ENCODE assay signal across 26 mouse cellular contexts in genomic region chr16:10536323-10536722, GRCm38 (mm10). TPM values are rescaled to one million over a fixed set of nuclear protein-coding genes. Genes with fewer than 3 reads are reported as not detected.
DNase-seq lines count a peak whose midpoint lies in the region; ATAC-seq lines count a peak whose summit lies in the region.
"Had no signal": no experiment of that assay in that cellular context is flagged by ENCODE, and none has a peak within 500 bp of the region (broad histone marks: within the 10 kb centered on the region; RNA-seq: fewer than 3 reads in every experiment).

No protein-coding gene starts in this region.

- no peak for ATAC-seq in megakaryocyte, adult 5-6 weeks (ENCODE audit: poor library complexity, severe bottlenecking)
- ATAC-seq: activated CD4-positive, CD25-positive, alpha-beta regulatory T cell, adult 4 months; forebrain, embryonic 14.5 days; forebrain, postnatal 0 days; hindbrain, postnatal 0 days had no signal

- H3K4me3 ChIP-seq in megakaryocyte, embryonic 14.5 days (replicated peaks), result peak overlapping the region; percentile 64
- H3K4me3 ChIP-seq: embryonic facial prominence, embryonic 12.5 days; embryonic facial prominence, embryonic 15.5 days; heart, adult 2 months; heart, embryonic 10.5 days; heart, embryonic 13.5 days had no signal

- no peaks in the 10 kb centered on the region for H3K9me3 ChIP-seq in megakaryocyte, embryonic 14.5 days
- H3K9me3 ChIP-seq: embryonic facial prominence, embryonic 12.5 days; embryonic facial prominence, embryonic 15.5 days; heart, embryonic 10.5 days; heart, embryonic 13.5 days had no signal

- H3K27me3 ChIP-seq in megakaryocyte, embryonic 14.5 days (replicated peaks), result no peaks in the 10 kb centered on the region
- H3K27me3 ChIP-seq: embryonic facial prominence, embryonic 12.5 days; embryonic facial prominence, embryonic 15.5 days; heart, embryonic 13.5 days had no signal

- DNase-seq in B cell, adult 2 months, result peak; percentile 43 to 46
- peak; percentile 28 for DNase-seq in CD4-positive, CD25-positive, alpha-beta regulatory T cell, adult 2 months (ENCODE audit: low read depth, low spot score)
- DNase-seq in induced T-regulatory cell, adult 2 months (ENCODE audit: low read depth), result peak; percentile 18
- DNase-seq in kidney, postnatal 25 days, result no peak
- DNase-seq in urinary bladder, adult 18-20 months (ENCODE audit: low spot score in 2 of 2), result no peak
- DNase-seq: adrenal gland, adult 8-10 months; adrenal gland, postnatal 25 days; cerebellum, adult 18-20 months; cerebellum, adult 9-11 months; cerebellum, postnatal 25 days; forebrain, postnatal 0 days; gastrocnemius, postnatal 10 days; gastrocnemius, postnatal 36 days; heart, postnatal 14 days; heart, postnatal 4 days had no signal

- peaks cover 100% of the 10 kb centered on the region for H3K4me1 ChIP-seq in megakaryocyte, embryonic 14.5 days

- peaks cover 83% of the 10 kb centered on the region for H3K36me3 ChIP-seq in megakaryocyte, embryonic 14.5 days (replicated peaks; ENCODE audit: low read length)
- H3K36me3 ChIP-seq: embryonic facial prominence, embryonic 15.5 days had no signal

RNA-seq across cellular contexts. Expression of gene Dexi, which starts 6.5 kb away (rescaled TPM):
- polyA plus RNA-seq in megakaryocyte, embryonic 14.5 days (2012; ENCODE audit: insufficient read depth, low replicate concordance), result 41.9 and 81.7 TPM in 2 replicates
- 5.9 and 6.0 TPM in 2 replicates for total RNA-seq in megakaryocyte, adult 5-6 weeks (2015)
- 4.3 and 7.0 TPM in 2 replicates for total RNA-seq in megakaryocyte, adult 5-6 weeks (2017)

RNA-seq across cellular contexts. Expression of gene Clec16a, which starts 8.8 kb away (rescaled TPM):
- polyA plus RNA-seq in megakaryocyte, embryonic 14.5 days (2012; ENCODE audit: insufficient read depth, low replicate concordance), result 10.4 and 13.5 TPM in 2 replicates
- total RNA-seq in megakaryocyte, adult 5-6 weeks (2015), result 26.8 and 28.8 TPM in 2 replicates
- 19.4 and 20.7 TPM in 2 replicates for total RNA-seq in megakaryocyte, adult 5-6 weeks (2017)

RNA-seq across cellular contexts. Expression of gene Ciita, which starts 56.5 kb away (rescaled TPM):
- polyA plus RNA-seq in megakaryocyte, embryonic 14.5 days (2012; ENCODE audit: insufficient read depth, low replicate concordance), result 0.22 TPM in 1 of 2 replicates, not detected in the other
- total RNA-seq in megakaryocyte, adult 5-6 weeks (2015), result 2.5 and 3.3 TPM in 2 replicates
- 3.2 and 3.7 TPM in 2 replicates for total RNA-seq in megakaryocyte, adult 5-6 weeks (2017)
- total RNA-seq: forebrain, postnatal 0 days; hindbrain, postnatal 0 days; MEL had no signal

Comparison
In these comparisons a context has a peak if more than half of its experiments do, and no peak if none do; other contexts are left out.
1. DNase-seq: peak in B cell, adult 2 months (2 of 2), CD4-positive, CD25-positive, alpha-beta regulatory T cell, adult 2 months (single experiment) and induced T-regulatory cell, adult 2 months (single experiment); none in kidney, postnatal 25 days (0 of 2) and urinary bladder, adult 18-20 months (0 of 2).